Mouse (Mus musculus) cerebellum, adult 11-12 months (tissue): Measurements from ENCODE around the gene Ift57.

Experiments
- DNase-seq: peaks from one replicate; pipeline ENCODE4 v3.0.0; 2022

The Ift57 gene

GRCm38 (mm10) chr16:49796271-49796670 lies 97.2 kb downstream of the Ift57 start:
- DNase-seq = no peak

- DNase-seq = no peak
Observed at GRCm38 (mm10) chr16:49796954-49797353, 97.9 kb downstream of the Ift57 start.

- DNase-seq = no peak
Observed at GRCm38 (mm10) chr16:49798790-49799189, 99.8 kb downstream of the Ift57 start.

GRCm38 (mm10) chr16:49799597-49800561 lies 100.8 kb downstream of the Ift57 start, which contains the start of gene Cd47:
Cd47 (plus strand) TSS chr16:49800533.
- no peak for DNase-seq

- DNase-seq = no peak
Observed at GRCm38 (mm10) chr16:49800996-49801395, 102.0 kb downstream of the Ift57 start.

- no peak for DNase-seq
Observed at GRCm38 (mm10) chr16:49801399-49801798, 102.4 kb downstream of the Ift57 start.

- no peak for DNase-seq
Observed at GRCm38 (mm10) chr16:49802993-49803392, 104.0 kb downstream of the Ift57 start.

GRCm38 (mm10) chr16:49803932-49804461 lies 105.0 kb downstream of the Ift57 start:
- DNase-seq = no peak

- no peak for DNase-seq
Observed at GRCm38 (mm10) chr16:49806920-49807319, 107.9 kb downstream of the Ift57 start.

- no peak for DNase-seq
Observed at GRCm38 (mm10) chr16:49807419-49807841, 108.4 kb downstream of the Ift57 start.

- DNase-seq = no peak
Observed at GRCm38 (mm10) chr16:49807862-49808430, 108.9 kb downstream of the Ift57 start.

- DNase-seq = no peak
Observed at GRCm38 (mm10) chr16:49811897-49812296, 112.9 kb downstream of the Ift57 start.

- no peak for DNase-seq
Observed at GRCm38 (mm10) chr16:49812821-49813616, 114.0 kb downstream of the Ift57 start.

GRCm38 (mm10) chr16:49814419-49814818 lies 115.4 kb downstream of the Ift57 start:
- DNase-seq = no peak
